Mouse (Mus musculus): ENCODE measurements around the gene Gm17364.
"Not testable (repeated sequence)": the region's sequence is repeated elsewhere in the genome, so short reads cannot be mapped to it uniquely, and the experiment has no call there.

Gm17364 gene

DNA sequence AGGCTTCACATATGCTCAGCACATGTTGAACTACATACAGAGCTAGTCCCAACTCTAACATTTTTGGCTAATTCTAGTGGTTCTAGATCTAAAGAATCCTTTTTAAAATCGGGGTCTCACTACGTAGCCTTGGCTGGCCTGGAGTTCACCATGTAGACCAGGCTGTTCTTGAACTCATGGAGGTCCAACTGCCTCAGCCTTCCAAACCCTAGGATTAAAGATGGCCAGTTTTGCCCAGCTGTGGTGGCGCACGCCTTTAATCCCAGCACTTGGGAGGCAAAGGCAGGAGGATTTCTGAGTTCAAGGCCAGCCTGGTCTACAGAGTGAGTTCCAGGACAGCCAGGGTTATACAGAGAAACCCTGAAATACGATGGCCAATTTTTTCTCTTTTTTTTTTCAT lies 22.5 kb downstream of the Gm17364 start:
- DNase-seq = not testable (repeated sequence)

DNA sequence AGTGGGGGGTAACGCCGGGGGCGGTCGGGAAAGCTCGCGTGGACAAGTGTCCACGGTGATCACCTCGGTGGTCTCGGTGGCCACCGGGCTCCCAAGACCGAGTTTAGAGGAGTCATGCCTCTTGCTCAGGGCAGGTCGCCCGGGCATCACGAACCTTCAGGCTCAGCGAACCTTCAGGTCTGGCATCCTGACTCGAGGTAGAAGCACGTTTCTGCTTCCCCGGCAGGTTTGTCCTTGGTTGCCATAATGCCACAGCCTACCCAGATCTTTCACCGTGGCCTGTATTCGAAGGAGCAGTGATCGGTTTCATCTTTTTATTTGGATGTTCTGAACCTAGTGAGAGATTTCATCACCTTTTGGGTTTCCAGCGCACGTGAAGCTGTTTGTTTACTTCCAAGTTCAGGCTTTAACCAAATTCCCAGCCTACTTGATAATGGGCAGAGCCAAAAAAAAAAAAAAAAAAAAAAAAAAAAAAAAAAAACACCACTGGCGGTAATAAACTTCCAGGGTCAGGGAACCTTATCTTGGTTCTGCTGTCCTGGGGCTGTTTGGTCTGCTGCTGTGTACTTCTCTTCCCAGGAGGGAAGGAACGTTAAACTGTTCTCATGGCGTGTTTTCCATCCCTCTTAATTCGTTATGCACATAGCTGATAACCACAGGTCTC lies 23.3 kb downstream of the Gm17364 start:
- DNase-seq = peak in 1 of 2 experiments; percentile 49

DNA sequence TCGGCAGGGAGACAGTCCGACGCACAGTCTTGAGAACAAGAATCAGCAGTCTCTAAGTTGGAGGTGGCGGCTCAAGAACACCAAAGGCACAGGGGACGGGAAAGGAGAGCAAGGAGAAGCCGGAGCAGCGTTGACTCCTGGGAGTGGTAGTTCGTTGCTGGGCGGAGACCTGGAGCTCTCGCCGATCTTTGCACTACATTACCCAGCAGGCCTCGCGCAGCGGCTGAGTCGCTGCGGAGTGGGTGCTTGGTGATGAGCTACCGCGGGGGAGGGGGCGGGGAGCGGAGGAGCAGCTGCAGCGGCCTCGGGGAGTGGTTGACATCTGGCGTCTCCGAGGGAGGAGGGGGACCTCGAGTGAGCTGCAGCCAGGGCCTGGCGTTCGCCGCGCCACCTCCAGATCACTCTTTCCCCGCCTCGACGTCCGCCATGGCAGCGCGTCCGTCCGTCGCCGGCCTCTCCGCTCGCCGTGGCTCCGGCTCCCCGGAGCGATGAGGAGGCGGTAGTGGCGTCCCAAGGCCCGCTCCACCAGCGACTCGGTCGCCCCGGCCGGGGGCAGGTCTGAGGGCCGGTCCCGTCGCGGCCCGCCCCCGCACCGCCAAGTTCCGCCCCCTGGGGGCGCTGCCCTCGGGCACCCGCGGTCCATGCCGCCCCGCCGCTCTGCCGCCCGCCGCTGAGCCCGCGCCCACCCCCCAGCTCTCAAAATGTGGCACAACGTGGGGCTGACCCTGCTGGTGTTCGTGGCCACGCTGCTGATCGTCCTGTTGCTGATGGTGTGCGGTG lies 24.0 kb downstream of the Gm17364 start, which contains the start of gene Smim13:
Smim13 (plus strand) TSS at position 307 of the 780 bp plus-strand sequence.
- DNase-seq = peak; percentile 89 to 91

GRCm38 (mm10) chr13:41248751-41249520 lies 24.8 kb downstream of the Gm17364 start:
- DNase-seq = peak in 1 of 2 experiments; percentile 52

DNA sequence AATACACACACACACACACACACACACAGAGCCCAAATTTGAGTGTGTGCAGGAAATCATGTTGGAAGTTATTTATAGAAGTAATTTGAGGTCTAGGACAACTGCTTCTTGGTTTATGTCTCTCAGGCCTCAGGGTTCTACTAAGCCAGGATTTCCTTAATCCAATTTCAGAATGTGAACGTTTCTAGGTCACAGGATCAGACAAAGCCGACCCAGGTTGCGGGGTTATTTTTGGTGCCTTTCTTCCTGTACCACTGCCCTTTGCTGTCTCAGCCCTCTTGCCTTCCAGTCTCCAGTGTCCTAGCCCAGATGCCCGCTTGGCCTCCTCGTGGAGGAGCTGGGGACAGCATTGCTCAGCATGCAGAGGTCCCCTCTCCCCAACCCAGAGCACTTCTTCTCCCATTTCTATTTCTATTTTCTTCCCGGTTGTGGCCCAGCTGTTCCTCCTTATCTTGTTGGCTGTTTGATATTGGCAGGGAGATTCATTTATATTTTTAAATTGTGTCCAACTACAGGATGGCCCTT lies 29.4 kb downstream of the Gm17364 start:
- no peak for DNase-seq

- DNase-seq = peak in 1 of 2 experiments; percentile 18
Observed at GRCm38 (mm10) chr13:41241557-41241956, 32.2 kb downstream of the Gm17364 start.

DNA sequence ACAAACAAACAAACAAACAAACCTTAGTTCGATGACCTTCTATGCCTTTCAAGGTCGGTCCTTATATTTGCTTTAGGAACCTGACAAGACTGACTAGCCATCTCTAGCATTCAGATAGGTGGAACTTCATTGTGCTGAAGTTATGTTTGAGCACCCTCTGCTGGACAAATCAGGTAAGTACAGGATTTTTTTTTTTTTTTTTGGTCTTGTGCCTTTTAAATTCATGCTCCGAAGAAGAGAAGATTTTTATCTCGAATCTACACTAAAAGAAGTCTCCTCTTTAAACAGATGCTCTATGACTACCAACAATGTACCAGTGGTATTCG lies 35.0 kb downstream of the Gm17364 start:
- DNase-seq = peak; percentile 26 to 30

DNA sequence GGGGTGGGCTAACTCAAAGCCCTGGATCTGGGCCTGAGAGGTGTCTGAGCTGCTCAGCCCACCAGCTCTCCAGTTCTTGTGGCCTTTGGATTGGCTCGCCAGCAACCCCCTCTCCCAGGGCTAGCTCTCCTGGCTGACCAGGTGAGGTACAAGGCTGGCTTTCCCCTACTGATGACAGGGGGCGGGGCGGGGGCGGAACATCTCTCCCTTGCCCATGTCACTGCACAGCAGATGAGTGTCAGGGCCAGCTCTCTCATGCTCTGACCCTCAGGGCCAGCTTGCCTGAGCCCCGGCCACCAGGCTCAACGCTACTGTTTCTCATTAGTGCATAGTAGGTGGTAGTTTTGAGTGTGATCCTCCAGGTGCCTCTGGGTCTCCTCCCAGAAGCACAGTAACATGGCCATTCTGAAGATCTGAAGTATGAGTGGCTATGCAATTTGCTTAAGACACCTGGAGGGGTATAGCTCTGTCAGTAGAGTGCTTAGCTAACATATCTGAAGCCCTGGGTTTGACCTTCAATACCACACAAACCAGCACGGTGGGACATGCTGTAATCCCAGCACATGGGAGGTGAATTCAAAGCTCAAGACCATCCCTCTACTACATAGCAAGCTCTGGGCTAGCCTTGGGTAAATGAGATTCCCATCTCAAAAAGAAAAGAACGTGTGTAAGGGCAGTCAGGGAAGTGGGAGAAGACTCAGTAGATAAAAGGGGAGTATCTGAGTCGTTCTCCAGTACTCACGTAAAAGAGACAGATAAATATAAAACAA lies 35.6 kb downstream of the Gm17364 start:
- no peak for DNase-seq

DNA sequence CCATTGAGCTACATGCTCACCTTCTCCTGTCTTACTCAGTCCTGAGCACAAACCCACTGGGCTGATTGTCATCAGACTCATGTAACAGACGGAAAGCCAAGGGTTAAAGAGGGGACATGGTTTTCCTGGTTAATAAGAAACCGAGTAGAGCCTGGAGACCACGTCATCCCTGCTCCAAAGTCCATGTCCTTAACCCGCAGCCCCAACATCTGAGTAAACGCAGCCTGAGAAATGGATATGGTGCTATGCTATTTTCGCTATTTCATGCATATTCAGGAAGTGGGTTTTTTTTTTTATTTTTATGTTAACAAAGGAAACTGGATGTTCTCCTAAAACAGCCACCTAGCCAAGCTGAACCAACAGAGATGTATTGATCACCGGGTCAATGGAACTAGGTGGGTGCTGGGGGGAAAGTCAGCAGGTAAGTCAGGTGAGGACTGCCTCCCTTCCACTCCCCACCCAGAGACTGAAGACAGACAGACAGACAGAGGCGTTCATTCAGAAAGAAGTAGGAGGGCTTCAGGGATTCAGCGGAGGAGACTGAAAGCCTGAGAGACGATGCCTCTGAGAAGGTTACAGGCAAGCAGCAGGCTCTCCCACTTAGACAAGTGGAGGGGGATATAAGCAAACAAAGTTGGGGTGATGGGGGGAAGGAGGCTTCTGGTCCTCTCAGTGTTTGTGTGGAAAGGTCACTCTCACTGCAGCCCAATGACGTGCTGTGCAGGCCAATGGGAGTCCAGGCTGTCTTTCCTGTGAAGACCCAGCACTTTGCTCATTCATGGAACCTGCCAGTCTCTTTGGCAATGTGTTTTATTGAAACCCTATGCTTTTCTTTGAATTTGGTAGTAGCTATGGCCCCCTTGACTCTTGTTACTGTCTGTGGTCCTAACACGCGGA lies 37.7 kb downstream of the Gm17364 start:
- no peak for DNase-seq

DNA sequence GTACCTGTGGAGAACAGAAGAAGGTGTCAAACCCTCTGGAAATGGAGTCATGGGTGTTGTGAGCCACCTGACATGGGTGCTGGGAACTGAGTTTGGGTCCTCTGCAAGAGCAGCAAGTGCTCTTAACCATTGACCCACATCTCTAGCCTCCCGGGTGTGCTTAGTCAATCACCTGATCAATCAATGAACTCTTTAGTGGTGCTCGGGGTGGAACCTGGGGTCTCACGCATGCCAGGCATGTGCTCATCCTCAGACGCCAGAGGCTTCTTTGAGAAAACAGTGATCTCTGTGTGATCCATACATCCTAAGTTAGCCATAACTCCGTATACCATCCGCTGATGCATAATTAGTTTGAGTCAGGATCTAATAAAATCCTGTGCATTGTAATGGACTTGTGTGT lies 38.6 kb downstream of the Gm17364 start:
- no peak for DNase-seq

DNA sequence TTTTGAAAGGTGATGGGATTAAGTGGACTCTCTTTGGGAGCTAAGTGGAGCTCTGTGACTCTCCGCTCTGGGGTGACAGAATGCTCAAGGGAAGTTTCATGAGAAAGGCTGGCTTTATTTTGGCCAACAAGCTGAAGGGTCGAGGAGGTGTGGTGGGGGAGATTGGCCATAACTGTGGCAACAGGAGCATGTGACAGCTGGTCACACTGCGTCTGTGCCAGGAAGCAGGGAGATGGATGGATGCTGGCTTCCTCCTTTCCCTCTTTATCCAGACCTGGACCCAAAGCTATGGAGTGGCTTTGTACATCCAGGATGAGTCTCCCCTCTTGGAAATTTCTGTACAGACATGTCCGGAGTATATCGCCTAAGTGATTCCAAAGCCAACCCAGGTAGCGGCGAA lies 40.5 kb downstream of the Gm17364 start:
- no peak for DNase-seq

DNA sequence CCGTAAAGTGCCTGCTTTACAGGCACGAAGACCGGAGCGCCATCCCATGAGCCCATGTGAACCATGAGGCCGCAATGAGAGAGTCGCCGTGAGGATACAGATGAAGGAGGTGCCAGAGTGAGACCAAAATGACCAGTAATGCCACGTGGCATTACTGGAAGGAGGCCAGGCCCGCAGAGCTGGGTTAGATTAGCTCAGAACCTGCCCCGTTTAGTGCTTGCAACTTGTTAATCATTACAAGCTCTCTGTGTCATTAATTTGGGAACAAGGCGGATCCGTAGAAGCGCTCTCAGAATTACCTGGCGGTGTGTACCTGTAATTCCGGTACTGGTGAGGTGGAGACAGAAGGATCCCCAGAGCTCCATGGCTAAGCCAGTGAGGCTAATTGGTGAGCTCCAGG lies 41.6 kb downstream of the Gm17364 start:
- DNase-seq = no peak

- no peak for DNase-seq
Observed at GRCm38 (mm10) chr13:41231389-41231983, 42.3 kb downstream of the Gm17364 start.

GRCm38 (mm10) chr13:41230256-41230655 lies 43.5 kb downstream of the Gm17364 start:
- DNase-seq = no peak

- DNase-seq = no peak
Observed at GRCm38 (mm10) chr13:41228060-41228459, 45.7 kb downstream of the Gm17364 start.

DNA sequence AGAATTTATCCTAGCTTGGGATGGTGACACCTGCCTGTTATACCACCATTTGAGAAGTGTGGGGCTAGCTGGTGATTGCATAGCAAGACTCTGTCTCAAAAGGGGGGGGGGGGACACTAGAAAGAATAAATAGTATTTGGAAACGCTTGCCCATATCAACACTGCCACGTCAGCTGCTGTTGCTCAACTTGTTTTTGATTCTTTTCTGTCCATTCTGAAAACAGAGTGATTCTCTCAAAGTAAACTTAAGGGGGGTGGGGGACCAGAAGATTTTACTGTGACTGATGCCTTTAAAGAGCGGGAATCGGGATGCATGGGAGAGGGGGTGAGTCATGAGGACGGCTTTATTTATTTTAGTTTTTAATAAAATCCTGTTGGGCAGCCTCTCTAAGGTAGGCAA lies 47.3 kb downstream of the Gm17364 start:
- no peak for DNase-seq

Measured in B cell, adult 2 months (primary cell).